Mouse (Mus musculus) erythroblast, embryonic 14.5 days (primary cell): ENCODE results near the gene a. TPM values are rescaled to one million over a fixed set of nuclear protein-coding genes. Genes with fewer than 3 reads are reported as not detected.
"Not testable (repeated sequence)": the region's sequence is repeated elsewhere in the genome, so short reads cannot be mapped to it uniquely, and the experiment has no call there.

ENCODE experiments used
- H3K27me3 ChIP-seq: 2 replicates; pipeline ENCODE4 v1.6.1; 2012; ENCODE audit warnings: inconsistent platforms; ENCODE audit not compliant: control insufficient read depth
- H3K36me3 ChIP-seq: 2 replicates; pipeline ENCODE4 v1.6.1; 2012; ENCODE audit warnings: mild to moderate bottlenecking, inconsistent platforms; ENCODE audit not compliant: control insufficient read depth
- H3K4me1 ChIP-seq: 2 replicates; pipeline ENCODE4 v1.6.1; 2012; ENCODE audit warnings: inconsistent platforms; ENCODE audit not compliant: control insufficient read depth
- H3K4me3 ChIP-seq: replicated peaks from 2 replicates; pipeline ENCODE3; 2012; ENCODE audit warnings: moderate library complexity, mild to moderate bottlenecking, inconsistent platforms
- H3K9me3 ChIP-seq: 2 replicates; pipeline ENCODE4 v1.6.1; 2012; ENCODE audit warnings: low read length, inconsistent platforms, mixed read lengths; ENCODE audit not compliant: control insufficient read depth
- GATA1 ChIP-seq: IDR thresholded peaks from 2 replicates; pipeline ENCODE4 v1.6.1; 2012; ENCODE audit warnings: low read length, inconsistent platforms, mixed read lengths
- TAL1 ChIP-seq: IDR thresholded peaks from 3 replicates; pipeline ENCODE4 v1.6.1; 2012; ENCODE audit warnings: low read length, inconsistent platforms, mixed read lengths
- polyA plus RNA-seq: library from polyadenylated mRNA; stranded (reverse); fragments of >175 nt; gene quantifications from 2 replicates; pipeline ENCODE4 v1.2.3, GENCODE M21; 2012

The a gene
- polyA plus RNA-seq, 1 experiment = not detected

DNA sequence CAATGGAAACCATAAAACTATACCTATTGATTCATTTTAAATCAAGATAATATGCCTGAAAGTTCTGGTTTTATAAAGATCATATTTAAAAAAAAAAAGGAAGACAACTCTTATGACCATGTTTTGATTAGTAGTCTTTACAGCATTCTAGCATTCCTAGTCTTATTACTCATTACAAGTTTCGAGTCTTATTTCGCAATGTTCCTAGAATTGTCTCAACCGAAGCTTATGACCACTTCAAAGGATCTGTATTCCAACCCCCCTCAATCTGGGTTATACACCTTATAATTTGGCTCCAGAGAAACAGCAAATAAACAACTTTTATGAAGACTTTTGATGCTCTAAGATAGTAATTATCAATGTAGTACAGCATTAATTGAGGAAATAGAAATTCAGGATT lies 110.9 kb downstream of the a start:
- Histone ChIP-seq H3K4me3 (no peak overlapping the region), H3K9me3 (no peaks in the 10 kb centered on the region), H3K27me3 (peaks cover 10% of the 10 kb centered on the region), H3K4me1 (no peaks in the 10 kb centered on the region), H3K36me3 (no peaks in the 10 kb centered on the region)
- no peak for TF ChIP-seq TAL1
- TF ChIP-seq GATA1 = no peak

DNA sequence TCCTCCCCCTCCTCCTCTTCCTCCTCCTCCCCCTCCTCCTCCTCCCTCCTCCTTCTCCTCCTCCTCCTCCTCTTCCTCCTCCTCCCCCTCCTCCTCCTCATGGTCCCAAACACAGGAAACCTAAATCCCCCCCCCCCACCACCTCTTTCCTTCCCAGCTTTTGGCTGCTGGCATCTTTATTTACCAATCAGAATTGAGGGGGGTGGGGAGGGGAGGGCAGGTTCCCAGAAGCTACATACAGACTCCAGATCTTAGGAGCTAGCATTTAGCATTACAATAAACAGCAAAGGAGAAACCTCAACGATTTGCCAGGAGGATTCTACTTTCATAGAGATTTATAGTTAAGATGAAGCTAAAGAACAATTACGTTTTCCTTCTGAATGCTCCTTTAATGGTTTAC lies 114.6 kb downstream of the a start:
- Histone ChIP-seq H3K4me1 (no peaks in the 10 kb centered on the region), H3K9me3 (no peaks in the 10 kb centered on the region), H3K4me3 (no peak overlapping the region), H3K36me3 (no peaks in the 10 kb centered on the region), H3K27me3 (peaks cover 8% of the 10 kb centered on the region)
- TF ChIP-seq TAL1 (no peak), GATA1 (no peak)

DNA sequence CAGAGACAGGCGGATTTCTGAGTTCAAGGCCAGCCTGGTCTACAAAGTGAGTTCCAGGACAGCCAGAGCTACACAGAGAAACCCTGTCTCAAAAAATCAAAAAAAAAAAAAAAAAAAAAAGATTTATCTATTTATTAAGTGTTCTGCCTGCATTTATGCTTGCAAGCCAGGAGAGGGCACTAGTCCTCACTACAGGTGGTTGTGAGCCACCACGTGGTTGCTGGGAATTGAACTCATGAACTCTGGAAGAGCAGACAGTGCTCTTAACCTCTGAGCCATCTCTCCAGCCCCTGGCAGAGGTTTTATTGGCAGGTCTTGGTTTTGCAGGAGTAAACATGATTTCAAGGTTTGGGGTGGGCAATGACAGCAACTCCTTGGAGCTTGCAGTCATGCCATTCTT lies 117.0 kb downstream of the a start:
- H3K4me3 ChIP-seq, H3K36me3 ChIP-seq, H3K9me3 ChIP-seq, H3K4me1 ChIP-seq, H3K27me3 ChIP-seq: not testable (repeated sequence)

DNA sequence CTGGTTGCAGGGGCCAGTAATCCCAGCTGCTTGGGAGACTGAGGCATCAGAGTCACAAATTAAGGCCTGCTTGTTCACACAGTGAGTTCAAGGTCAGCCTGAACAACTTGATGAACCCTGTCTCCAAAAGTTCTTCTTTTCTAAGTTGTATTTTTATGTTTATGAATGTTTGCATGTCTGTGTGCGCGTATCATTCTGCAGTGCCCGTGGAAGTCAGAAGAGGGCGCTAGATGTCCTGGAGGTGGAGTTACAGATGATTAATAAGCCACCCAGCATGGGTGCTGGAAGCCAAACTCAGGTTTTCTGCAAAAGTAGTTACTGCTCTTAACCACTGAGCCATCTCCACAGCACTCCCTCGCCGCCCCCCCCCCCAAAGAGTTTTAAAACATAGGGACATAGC lies 118.6 kb downstream of the a start:
- Histone ChIP-seq H3K27me3 (no peaks in the 10 kb centered on the region; the same call in 1 of the 2 replicates), H3K4me1 (no peaks in the 10 kb centered on the region), H3K4me3 (no peak overlapping the region), H3K36me3 (no peaks in the 10 kb centered on the region), H3K9me3 (no peaks in the 10 kb centered on the region)
- TF ChIP-seq TAL1 = no peak
- no peak for TF ChIP-seq GATA1

DNA sequence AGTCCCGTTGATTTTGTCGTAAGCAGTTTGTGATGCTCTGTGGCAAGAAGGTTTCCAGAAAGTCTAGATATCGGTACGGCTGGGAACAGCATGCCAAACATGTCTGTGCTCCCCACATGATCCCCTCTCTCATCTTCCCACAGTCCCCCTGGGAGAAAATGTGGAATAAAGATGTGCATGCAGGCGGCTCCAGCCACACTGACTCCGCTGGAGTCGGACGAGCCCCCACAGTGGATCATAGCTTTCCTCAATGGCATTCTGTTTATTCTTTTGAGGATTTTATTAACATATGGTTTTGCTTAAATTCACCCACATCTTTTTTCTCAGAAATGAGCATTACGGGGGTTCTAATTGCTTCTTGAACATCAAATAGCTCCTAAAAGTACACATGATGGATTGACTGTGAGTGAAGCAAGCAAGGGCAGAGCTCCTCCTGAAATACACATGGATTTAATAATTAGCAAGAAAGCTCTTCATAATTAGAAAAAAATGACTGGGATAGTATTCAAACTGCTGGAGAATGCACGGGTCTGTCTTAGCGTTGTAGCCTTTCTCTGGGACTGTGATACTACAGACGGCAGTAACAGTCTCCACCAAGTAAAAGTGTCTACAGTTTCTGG lies 124.8 kb downstream of the a start:
- Histone ChIP-seq H3K36me3 (no peaks in the 10 kb centered on the region), H3K27me3 (no peaks in the 10 kb centered on the region; the same call in 1 of the 2 replicates), H3K4me3 (no peak overlapping the region), H3K9me3 (no peaks in the 10 kb centered on the region), H3K4me1 (no peaks in the 10 kb centered on the region)
- TF ChIP-seq TAL1 (no peak), GATA1 (no peak)

DNA sequence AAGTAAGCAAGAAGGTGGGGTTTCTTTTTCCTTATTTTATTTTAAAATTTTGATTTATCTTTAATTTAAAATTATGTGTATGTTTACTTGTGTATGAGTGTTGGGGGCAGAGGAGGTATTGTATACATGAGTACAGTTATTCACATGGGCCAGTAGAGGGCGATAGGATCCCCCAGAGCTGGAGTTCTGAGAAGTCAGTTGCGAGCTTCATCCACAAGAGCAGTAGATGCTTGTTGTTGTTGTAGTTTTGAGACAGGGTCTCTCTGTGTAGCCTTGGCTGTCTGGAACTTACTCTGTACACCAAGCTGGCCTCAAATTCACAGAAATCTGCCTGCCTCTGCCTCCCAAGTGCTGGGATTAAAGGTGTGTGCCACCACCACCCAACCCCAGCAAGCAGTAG lies 125.3 kb downstream of the a start:
- Histone ChIP-seq H3K4me3 (no peak overlapping the region), H3K36me3 (no peaks in the 10 kb centered on the region), H3K9me3 (no peaks in the 10 kb centered on the region), H3K4me1 (no peaks in the 10 kb centered on the region), H3K27me3 (no peaks in the 10 kb centered on the region; the same call in 1 of the 2 replicates)
- no peak for TF ChIP-seq TAL1
- TF ChIP-seq GATA1 = no peak

DNA sequence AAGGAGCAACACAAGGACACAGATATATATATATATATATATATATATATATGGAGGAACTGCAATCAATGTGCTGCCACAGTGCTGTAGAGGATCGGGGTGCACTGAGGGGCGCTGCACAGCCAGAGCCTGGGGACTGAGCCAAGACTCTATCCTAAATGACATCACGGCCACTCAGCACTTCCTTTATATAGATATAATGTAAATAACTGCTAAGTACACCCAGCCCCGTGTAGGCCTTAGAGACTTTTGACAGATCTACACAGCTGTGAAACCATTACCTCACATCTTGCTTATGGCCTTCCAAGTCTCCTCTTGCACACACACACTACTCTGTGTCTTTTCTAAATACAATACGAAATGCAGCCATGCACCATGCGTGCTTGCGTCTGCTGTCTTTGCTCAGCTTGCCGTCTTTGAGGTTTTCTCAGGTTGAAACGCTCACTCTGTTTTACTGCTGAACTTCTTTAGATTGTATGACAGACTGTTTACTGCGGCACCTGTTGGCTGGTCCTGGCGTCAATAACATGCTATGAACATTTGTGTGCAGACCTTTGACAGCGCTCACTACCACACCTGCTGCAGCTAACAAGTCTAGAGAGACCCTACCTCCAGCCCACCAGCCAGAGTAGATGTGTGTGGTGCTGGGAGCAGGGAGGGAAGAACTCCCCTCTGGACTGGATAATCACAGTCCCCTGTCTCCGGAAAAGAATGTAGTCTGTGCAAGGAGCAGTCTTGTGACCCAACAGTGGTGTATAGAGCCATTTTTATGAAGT lies 126.9 kb downstream of the a start:
- TF ChIP-seq TAL1 (no peak), GATA1 (no peak)
- H3K4me1 ChIP-seq = no peaks in the 10 kb centered on the region
- no peak overlapping the region for H3K4me3 ChIP-seq
- H3K9me3 ChIP-seq = no peaks in the 10 kb centered on the region
- no peaks in the 10 kb centered on the region for H3K36me3 ChIP-seq
- H3K27me3 ChIP-seq = no peaks in the 10 kb centered on the region; the same call in 1 of the 2 replicates

DNA sequence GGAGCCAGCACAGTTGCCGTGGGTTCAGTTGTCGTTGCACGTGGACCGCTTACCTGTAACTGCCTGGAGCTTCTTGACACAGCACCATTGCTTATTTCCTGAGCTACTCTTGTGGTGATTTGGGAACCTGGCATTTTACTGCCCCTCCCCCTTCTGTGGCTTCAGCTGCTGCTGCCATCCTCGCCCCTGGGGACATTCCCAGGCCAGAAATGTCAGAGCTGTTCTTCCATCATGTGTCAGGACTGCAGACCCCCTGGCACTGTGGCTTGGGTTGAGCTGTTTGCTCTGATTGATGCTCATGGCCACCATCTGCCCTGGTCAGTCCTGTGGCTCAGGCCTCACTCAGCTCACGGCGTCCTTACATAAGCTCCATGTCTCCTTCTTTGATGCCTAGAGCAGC lies 129.7 kb downstream of the a start:
- TF ChIP-seq TAL1 (no peak), GATA1 (no peak)
- no peaks in the 10 kb centered on the region for H3K27me3 ChIP-seq
- H3K9me3 ChIP-seq = no peaks in the 10 kb centered on the region
- no peaks in the 10 kb centered on the region for H3K36me3 ChIP-seq
- H3K4me1 ChIP-seq = no peaks in the 10 kb centered on the region
- no peak overlapping the region for H3K4me3 ChIP-seq

DNA sequence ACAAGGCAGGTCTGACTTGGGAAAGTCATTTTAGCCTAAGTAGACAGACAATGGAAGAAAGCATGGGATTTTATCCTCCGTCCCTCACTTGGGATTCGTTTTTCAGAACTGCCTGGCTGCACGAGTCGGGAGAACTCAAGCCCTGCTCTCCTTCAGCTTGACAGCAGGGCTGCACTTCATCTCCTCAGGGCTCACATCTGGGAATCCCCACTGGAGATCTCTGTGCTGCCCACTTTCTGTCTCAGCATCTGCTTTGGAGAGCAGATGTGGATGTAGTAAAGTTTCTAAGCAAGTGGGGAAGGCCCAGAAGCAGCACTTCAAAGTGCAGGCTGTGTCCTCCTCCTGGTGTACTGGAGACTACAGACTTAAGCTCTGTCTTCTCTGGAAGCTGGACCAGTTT lies 130.9 kb downstream of the a start:
- H3K4me1 ChIP-seq = not testable (repeated sequence)

More for the DNA sequence above, 130.9 kb downstream of the a start:
- H3K27me3 ChIP-seq, H3K4me3 ChIP-seq, H3K36me3 ChIP-seq, H3K9me3 ChIP-seq: not testable (repeated sequence)
